Mouse (Mus musculus): ENCODE measurements around the gene Cacna2d4.

Cacna2d4 gene

GRCm38 (mm10) chr6:119310176-119310575 is 73.8 kb downstream of the Cacna2d4 start:
- DNase-seq (ENCODE audit: low spot score in 2 of 2): no peak

GRCm38 (mm10) chr6:119312381-119312780 is 76.1 kb downstream of the Cacna2d4 start:
- DNase-seq (ENCODE audit: low spot score in 2 of 2): no peak

- no peak for DNase-seq (ENCODE audit: low spot score in 2 of 2)
Observed at GRCm38 (mm10) chr6:119313096-119313495, 76.8 kb downstream of the Cacna2d4 start.

DNA sequence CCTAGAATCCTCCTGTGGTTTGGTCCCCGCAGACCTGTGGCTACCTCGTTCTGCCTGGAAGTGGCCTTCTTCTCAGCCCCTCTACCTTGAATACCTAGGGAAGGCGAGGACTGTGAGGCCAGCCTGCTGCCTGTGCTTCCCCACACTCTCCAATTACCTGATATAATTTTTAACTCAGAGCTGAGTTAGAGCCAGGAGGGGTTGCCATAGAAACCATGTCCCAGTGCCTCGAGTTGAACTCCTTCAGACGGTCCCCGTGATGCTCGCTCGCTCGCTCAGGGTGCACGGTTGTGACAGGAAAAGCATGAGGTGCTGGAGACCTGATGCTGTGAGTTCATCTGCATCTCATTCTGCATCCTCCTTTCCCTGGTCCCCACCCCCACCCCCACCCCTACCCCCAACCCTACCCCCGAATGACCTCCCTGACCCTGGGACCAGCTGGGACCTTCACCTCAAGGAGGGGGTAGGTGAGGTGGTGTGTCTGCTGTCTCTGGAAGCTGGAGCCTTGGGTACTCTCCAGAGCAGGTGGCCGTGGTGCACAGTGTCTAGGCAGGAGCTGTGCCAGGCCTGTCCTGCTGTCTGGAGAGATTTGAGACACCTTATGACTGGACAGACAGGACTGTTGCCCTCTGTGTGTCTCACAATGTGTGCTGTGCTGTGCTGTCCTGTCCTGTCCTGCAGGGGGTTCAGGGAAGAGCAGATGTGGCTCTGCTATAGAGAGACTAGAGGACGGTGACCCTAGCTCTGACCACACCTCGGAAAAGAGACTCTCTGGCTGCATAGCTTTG is 77.5 kb downstream of the Cacna2d4 start:
- no peak for DNase-seq (ENCODE audit: low spot score in 2 of 2)

DNA sequence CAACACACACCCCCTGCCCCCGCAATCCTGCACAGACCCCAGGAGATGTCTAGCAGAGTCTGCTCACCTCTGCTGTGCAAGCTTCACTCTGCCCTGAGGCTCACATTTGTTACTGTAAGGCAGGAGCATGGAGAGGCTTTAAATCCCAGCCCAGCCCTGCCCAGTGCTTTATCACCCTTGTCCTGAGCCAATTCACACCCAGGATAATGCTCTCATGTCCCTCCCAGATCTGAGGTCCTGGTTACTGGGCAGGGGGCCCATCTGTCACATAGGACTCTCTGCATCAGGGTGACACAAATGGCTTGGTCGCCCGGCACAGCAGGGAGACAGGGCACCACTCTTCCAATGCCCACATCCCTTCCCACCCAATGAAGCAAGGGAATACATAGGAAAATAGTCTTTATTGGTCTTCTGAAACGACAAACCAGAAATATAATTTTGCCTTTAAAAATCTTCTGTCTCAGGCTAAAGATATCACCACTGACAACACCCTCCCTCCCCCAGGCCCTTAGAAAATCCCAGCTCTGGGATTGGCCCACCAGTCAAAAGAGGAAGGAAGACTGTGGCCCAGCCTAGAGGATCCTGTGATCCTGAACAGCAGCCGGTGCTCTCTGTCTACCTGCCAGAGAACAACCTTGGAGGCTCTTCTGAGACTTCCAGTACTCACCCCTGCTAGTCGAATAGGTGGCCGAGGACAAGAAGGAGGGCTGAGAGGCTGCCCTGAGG is 78.6 kb downstream of the Cacna2d4 start:
- DNase-seq (ENCODE audit: low spot score in 2 of 2): no peak

DNA sequence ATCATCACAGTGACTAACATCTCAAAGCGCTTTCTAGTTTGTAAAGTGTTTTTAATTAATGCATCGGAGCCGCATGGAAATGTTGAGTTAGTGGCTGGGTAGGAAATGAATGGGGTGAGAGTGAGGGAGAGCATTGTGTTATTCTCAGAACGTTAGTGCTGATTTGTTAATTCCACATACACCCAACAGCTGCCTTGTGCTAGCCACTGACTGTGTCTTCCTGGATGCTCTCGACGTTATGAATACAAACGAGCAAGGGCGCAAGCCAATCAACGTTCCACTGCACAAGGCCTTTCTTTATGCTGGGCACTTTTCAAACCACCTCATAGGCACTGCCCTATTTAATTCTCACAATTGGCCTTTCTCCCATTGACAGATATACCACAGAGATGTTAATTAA is 82.4 kb downstream of the Cacna2d4 start:
- DNase-seq (ENCODE audit: low spot score in 2 of 2): no peak

DNA sequence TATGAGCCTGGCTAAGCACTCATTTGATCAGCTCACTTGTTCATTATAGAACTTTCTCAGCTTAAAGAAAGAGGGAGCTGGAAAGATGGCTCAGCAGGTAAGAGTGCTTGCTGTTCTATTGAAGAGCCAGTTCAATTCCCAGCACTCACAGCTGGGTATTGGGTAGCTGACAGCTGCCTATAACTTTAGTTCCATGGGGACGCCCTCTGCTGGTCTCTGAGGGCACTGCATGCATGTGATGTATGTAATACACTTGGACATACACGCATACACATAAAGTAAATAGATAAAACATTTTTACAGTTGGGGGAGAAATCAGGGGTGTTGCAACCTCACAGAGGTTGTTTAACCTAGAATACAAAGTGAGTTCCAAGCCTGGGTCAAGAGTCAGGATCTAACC is 83.0 kb downstream of the Cacna2d4 start:
- DNase-seq (ENCODE audit: low spot score in 2 of 2): no peak

GRCm38 (mm10) chr6:119320481-119320880 is 84.2 kb downstream of the Cacna2d4 start:
- no peak for DNase-seq (ENCODE audit: low spot score in 2 of 2)

- no peak for DNase-seq (ENCODE audit: low spot score in 2 of 2)
Observed at GRCm38 (mm10) chr6:119321752-119322151, 85.4 kb downstream of the Cacna2d4 start.

DNA sequence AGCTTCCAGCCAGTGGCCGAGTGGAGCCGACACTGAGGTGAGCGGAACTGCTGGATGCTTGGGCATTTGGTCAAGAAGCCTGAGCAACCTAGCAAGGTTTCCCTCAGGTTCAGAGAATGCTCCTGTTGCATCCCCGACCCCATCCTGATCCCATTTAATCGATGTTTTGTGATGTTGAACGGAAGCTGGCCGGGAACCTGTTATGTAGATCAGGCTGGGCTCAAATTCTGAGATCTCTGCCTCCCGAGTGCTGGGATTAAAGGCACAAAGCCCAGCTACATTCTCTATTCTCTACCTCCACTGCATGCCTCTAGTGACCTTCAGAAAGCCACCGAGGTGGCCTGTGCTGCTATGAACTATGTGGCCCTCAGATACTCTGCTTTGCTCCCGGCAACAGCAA is 88.5 kb downstream of the Cacna2d4 start:
- DNase-seq (ENCODE audit: low spot score in 2 of 2): no peak

- DNase-seq (ENCODE audit: low spot score in 2 of 2): no peak
Observed at GRCm38 (mm10) chr6:119325978-119326377, 89.7 kb downstream of the Cacna2d4 start.

GRCm38 (mm10) chr6:119326541-119326940 is 90.2 kb downstream of the Cacna2d4 start:
- no peak for DNase-seq (ENCODE audit: low spot score in 2 of 2)

DNA sequence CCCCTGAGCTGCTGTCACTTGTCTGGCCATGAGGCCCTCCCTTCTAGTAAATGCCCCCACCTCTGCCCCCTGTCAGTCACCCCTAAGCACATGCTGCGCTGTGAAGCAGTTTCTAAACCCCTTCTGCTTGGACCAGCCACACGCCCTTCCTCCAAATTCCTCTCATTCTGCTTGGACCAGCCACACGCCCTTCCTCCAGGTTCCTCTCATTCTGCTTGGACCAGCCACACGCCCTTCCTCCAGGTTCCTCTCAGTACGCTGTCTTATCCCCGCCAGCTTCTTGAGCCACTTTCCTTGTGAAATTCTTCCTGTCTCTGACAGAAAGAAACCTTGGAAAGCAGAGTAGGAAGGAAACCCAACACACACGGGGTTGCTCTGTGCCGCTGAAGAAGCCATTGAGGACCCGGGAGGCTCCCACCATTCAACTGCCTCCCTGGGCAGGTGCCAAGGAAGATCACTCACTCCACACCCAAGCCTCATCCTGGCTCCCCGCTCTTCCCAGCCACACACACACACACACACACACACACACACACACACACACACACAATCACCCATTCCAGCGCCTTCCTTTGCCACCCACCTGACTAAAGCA is 92.3 kb downstream of the Cacna2d4 start:
- DNase-seq (ENCODE audit: low spot score in 2 of 2): peak in 1 of 2 experiments; percentile 10

DNA sequence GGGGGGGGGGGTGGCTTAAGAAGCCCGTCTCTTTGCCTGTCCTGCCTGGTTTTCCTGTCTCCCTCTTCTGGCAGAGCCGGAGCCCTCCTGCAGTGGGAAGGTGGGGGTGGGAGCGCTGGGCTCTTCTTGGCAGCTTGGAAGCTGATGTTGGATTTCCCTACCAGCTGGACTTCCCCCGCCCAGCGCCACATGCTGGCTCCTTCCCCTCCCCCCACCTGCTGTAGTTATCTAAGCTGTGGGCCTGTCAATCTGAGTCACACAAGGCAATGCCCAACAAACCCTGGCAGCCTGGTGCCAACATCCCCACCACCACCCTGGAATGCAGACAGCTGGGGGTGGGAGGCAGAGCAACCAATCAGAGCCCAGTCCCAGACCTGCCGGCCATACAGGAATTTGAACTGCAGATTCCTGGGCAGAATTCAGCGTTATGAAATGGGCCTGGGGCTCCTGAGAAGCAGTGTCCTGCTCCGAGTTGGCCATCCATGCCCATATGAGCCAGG is 92.9 kb downstream of the Cacna2d4 start:
- peak; percentile 15 to 19 for DNase-seq (ENCODE audit: low spot score in 2 of 2)

DNA sequence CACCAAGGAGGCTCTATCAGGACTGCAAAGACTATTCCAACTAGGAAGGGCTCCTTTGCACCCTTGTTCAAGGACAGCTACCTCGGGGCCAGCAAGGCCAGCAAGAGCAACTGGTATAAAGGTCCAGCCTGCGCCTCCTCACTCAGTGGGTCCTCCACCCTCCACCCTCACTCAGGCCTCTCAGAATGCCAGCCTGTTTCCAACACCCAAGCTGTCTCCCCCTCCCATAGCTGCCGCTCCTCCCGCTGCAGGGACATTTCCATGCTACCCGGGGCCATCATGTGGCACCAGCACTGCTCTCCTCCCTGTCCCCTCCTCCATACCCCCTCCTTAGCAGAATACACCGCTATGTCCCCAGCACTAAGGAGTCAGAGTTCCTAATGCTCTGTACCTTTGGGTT is 93.6 kb downstream of the Cacna2d4 start:
- DNase-seq (ENCODE audit: low spot score in 2 of 2): no peak

DNA sequence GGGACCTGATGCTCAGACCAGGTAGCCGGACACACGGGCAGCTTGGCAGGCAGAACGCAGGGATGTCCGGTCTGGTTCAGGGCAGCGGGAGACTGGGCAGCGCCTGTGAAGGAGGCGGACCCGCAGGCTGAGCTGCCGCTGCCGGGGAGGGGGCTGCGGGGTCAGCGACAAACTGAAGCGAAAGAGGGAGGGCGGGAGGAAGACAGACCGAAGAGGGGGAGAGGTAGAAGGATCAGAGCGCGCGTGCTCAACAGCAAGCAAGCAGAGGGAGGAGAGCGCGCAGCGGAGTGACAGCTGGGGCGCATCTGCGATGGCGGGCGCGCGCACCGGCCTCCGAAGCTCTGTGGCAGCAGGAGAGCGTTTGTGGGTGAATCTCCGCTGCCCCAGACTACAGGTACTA is 94.2 kb downstream of the Cacna2d4 start, which contains the start of gene Lrtm2:
Gene Lrtm2 (minus strand): TSS at position 261 of the 400 bp plus-strand sequence.
- DNase-seq (ENCODE audit: low spot score in 2 of 2): no peak

DNA sequence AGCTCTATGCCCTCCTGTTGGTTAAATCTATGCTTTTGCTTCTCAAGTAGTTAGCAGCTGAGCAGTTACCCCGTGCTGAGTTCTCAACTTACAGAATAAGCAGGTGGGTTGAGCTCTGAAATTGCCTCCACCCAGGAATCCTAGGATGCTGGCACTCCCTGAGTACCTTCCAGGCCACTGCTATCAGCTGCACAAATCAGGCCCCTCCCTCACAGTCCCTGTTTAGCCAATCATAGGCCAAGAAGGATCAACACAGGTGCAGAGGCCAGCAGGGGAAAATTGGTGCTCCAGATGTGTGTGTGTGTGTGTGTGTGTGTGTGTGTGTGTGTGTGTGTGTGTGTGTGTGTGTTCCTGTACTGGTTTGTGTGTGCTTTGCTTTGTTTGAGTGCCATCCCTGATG is 95.8 kb downstream of the Cacna2d4 start:
- no peak for DNase-seq (ENCODE audit: low spot score in 2 of 2)

GRCm38 (mm10) chr6:119333202-119333601 is 96.9 kb downstream of the Cacna2d4 start:
- no peak for DNase-seq (ENCODE audit: low spot score in 2 of 2)

DNA sequence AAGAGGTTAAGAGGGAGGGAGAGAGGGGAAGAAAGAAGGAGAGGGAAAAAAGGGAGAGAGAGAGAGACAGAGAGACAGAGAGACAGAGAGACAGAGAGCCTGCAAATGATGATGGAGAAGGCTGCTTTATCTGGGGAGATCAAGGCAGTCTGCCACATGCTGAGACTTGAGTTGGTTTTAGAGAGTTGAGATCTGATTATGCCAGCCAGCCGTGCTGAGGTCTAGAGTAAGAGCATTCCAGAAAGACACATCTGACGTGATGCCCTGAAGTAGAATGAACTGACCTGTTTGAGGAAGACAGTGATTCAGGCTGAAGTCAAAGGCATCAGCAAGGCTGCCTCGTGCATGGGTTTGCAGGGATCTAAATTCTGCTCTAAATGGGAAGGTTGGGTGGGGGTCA is 97.5 kb downstream of the Cacna2d4 start:
- DNase-seq (ENCODE audit: low spot score in 2 of 2): no peak

GRCm38 (mm10) chr6:119336124-119336523 is 99.8 kb downstream of the Cacna2d4 start:
- no peak for DNase-seq (ENCODE audit: low spot score in 2 of 2)

- no peak for DNase-seq (ENCODE audit: low spot score in 2 of 2)
Observed at GRCm38 (mm10) chr6:119337287-119337686, 101.0 kb downstream of the Cacna2d4 start.

DNA sequence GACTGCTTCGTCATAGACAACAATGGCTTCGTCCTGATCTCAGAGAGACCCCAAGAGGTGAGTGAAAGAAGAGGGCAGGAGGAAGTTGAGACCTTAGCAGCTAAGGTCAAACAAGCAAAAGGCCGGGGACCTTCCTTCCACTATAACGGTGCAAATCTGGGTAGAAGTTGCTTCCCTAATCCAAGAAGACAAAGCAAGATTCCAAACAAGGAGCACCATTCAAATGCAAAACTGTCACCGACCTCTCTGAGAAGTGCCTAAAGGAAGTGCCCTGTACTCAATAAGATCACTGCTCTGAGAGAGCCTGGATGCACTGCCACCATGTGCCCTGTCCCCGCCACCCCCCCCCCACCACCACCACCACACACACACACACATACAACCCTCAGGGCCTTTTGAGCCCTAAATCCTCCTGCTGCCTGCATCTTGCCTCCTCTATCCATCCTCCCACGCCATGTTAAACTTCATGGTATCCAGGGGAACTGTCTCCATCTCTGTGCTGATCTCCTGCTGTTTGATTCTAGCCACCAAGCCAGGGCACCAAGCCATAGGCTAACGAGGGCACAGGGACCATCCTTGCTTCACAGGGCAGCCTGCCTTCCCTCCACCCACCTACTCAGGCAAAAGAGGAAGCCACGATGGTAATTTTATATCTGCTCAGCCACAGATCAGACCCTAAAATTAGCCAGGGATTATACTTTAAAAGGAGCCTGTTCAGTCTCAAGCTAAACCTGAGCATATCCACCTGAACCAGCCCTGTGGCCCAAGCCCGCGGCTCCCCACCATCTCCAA is 102.0 kb downstream of the Cacna2d4 start:
- no peak for DNase-seq (ENCODE audit: low spot score in 2 of 2)
